Mouse (Mus musculus): ENCODE measurements around the gene Vmn1r169.
"Not testable (repeated sequence)": the region's sequence is repeated elsewhere in the genome, so short reads cannot be mapped to it uniquely, and the experiment has no call there.

The Vmn1r169 gene

GRCm38 (mm10) chr7:23575226-23575625 lies at the start of gene Vmn1r169:
Gene Vmn1r169 (plus strand): TSS chr7:23575526.
- DNase-seq (ENCODE audit: low read depth, low spot score): not testable (repeated sequence)

- not testable (repeated sequence) for DNase-seq (ENCODE audit: low read depth, low spot score)
These were observed 35.9 kb upstream of the Vmn1r169 start, which contains the start of gene Vmn1r168 for GRCm38 (mm10) chr7:23539432-23539831. Gene Vmn1r168 (plus strand): TSS chr7:23539732.

GRCm38 (mm10) chr7:23605875-23606274 lies 30.5 kb downstream of the Vmn1r169 start, which contains the start of gene Vmn1r170:
Gene Vmn1r170 (plus strand): TSS chr7:23606175.
- DNase-seq (ENCODE audit: low read depth, low spot score): not testable (repeated sequence)

All from ZHBTc4 (cell line).